Mouse (Mus musculus): Measurements from ENCODE around the gene Jun.

Gene Jun

GRCm38 (mm10) chr4:95070407-95070806 is 18.4 kb upstream of the Jun start:
- DNase-seq: no peak

- peak; percentile 42 for DNase-seq
Observed at GRCm38 (mm10) chr4:95068045-95068948, 16.3 kb upstream of the Jun start.

GRCm38 (mm10) chr4:95063609-95064210 is 11.7 kb upstream of the Jun start:
- no peak for DNase-seq

- peak; percentile 81 for DNase-seq
Observed at GRCm38 (mm10) chr4:95062873-95063272, 10.9 kb upstream of the Jun start.

- DNase-seq: no peak
Observed at GRCm38 (mm10) chr4:95057264-95057663, 5.2 kb upstream of the Jun start.

GRCm38 (mm10) chr4:95055276-95055675 is 3.3 kb upstream of the Jun start:
- DNase-seq: no peak

- no peak for DNase-seq
Observed at GRCm38 (mm10) chr4:95054336-95054735, 2.3 kb upstream of the Jun start.

GRCm38 (mm10) chr4:95053791-95054117 is 1.7 kb upstream of the Jun start:
- DNase-seq: peak; percentile 92

GRCm38 (mm10) chr4:95053041-95053790 is 1.2 kb upstream of the Jun start:
- peak; percentile 99 for DNase-seq

- no peak for DNase-seq
Observed at GRCm38 (mm10) chr4:95051311-95051871, 631 bp downstream of the Jun start.

GRCm38 (mm10) chr4:95050518-95051278 is 1.3 kb downstream of the Jun start:
- DNase-seq: peak; percentile 82

GRCm38 (mm10) chr4:95049884-95050517 is 2.0 kb downstream of the Jun start:
- peak; percentile 84 for DNase-seq

- DNase-seq: no peak
Observed at GRCm38 (mm10) chr4:95049153-95049552, 2.9 kb downstream of the Jun start.

GRCm38 (mm10) chr4:95048731-95049100 is 3.3 kb downstream of the Jun start:
- no peak for DNase-seq

GRCm38 (mm10) chr4:95048021-95048730 is 3.8 kb downstream of the Jun start:
- no peak for DNase-seq

GRCm38 (mm10) chr4:95045133-95045532 is 6.9 kb downstream of the Jun start:
- no peak for DNase-seq

- no peak for DNase-seq
Observed at GRCm38 (mm10) chr4:95044721-95045120, 7.3 kb downstream of the Jun start.

GRCm38 (mm10) chr4:95038024-95038423 is 14.0 kb downstream of the Jun start:
- DNase-seq: no peak

- DNase-seq: no peak
Observed at GRCm38 (mm10) chr4:95031158-95031557, 20.9 kb downstream of the Jun start.

- no peak for DNase-seq
Observed at GRCm38 (mm10) chr4:95025847-95026600, 26.0 kb downstream of the Jun start.

All from kidney, adult 11 months (tissue).